Mouse (Mus musculus) spleen, adult 2 months (tissue): Measurements from ENCODE around the gene Zfp871.

Experiments
- CTCF ChIP-seq: fragments of 200-500 bp; IDR thresholded peaks from 2 replicates; pipeline ENCODE4 v1.5.1; 2011; ENCODE audit warnings: mild to moderate bottlenecking, inconsistent platforms; ENCODE audit not compliant: insufficient read depth, insufficient read length, insufficient replicate concordance; ENCODE audit errors: extremely low read depth
- POLR2A ChIP-seq: fragments of 200-500 bp; IDR thresholded peaks from 2 replicates; pipeline ENCODE4 v1.6.1; 2011; ENCODE audit warnings: low read depth, low read length, inconsistent platforms

DNA sequence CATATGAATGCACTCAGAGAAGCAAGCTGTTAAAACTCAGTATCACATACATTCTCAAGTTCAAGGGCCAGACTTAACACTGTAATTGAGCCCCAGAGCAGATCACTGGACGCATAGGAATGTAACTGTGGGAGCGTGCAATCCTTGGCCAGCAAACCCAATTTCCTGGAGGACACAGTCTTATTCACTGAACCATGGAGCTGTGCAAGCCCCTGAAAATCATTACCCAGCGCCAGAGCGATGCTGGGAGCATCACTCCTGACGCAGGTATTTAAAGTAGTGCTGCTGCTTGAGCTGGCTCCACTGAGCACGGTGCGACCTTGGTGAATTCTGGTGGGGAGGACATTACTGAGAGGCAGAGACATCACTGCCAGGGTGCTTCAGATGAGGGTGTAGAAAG is 26.0 kb upstream of the Zfp871 start:
- TF ChIP-seq CTCF (no peak), POLR2A (no peak)
